Mouse (Mus musculus): ENCODE data around the gene Tnfrsf1a. TPM values are rescaled to one million over a fixed set of nuclear protein-coding genes. Genes with fewer than 3 reads are reported as not detected.

Gene Tnfrsf1a
- 32.6 and 49.5 TPM in 2 replicates for polyA plus RNA-seq (2015; fragmentation: Nextera tagmentation; extraction: Ambion mirVana)

DNA sequence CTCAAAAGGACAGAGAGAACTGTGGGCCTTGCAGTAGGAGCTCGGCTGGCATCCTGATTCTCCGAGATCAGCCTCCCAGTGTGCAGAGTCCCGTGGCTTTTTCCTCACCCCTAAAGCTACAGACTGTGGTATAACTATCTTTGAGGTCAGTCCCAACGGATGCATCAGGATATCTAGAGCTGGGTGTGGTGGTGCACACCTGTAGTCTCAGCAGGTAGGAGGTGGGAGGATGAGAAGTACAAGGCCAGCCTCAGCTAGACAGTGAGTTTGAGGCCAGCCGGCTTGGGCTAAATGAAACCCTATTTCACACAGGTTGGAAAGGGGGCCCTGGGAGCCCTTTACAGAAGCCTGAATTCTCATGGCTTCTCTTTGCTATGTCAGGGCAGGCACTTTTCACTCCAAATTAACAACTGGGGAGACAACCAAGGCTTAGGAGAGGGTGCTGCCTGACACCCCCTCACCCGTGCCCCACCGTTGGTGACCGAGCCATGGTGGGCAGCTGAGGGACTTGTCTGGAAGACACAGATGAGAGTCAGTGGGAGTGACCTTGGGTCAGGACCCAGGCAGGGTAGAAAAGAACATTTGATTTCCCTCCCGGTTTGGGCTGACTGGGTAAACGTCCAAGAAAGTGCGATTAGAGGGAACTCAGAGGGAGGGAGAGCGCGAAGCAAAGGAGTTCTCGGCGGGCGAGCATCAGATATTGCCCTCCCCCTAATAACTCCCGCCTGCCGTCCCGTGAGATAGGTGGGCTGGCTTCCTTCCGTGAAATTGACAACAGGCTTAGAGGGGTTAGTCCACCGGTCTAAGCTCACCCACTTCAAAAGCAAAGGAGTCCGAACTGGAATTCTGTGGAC is at the start of gene Tnfrsf1a:
Gene Tnfrsf1a (plus strand): TSS at position 642 of the 854 bp plus-strand sequence.

GRCm38 (mm10) chr6:125313546-125314230 is 35.5 kb upstream of the Tnfrsf1a start, which contains the start of gene Ltbr:
TSS of gene Ltbr (minus strand) at chr6:125313885.

DNA sequence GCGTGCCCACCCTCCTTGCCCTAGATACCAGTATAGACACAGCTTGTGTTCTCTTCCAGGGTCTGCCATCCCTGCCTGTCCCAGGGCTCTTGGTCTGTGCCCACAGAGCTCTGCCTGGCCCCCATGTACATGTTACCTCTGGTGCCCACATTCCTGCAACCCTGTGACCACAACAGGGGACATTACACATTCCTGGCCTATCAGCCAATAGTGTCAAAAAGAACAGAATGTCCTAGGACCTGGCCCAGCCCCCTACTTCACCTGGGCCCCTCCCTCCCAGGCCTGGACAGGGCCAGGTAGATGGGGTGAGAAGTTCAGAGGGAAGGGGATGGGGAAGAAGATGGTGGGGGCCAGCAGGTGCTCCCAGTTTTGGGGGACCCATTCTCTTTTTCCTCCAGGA is 28.8 kb upstream of the Tnfrsf1a start, which contains the start of gene Scnn1a:
Gene Scnn1a (plus strand): TSS at position 337 of the 400 bp plus-strand sequence.

GRCm38 (mm10) chr6:125380372-125381360 is 31.5 kb downstream of the Tnfrsf1a start, which contains the start of gene Plekhg6:
TSS of gene Plekhg6 (minus strand) at chr6:125380793.

Other genes starting within 250 kb of the Tnfrsf1a start
- 28.0 and 28.3 TPM in 2 replicates for gene Nop2, start 217.5 kb upstream of the Tnfrsf1a start, polyA plus RNA-seq (2015; fragmentation: Nextera tagmentation; extraction: Ambion mirVana)
- gene Iffo1, start 204.1 kb upstream of the Tnfrsf1a start, polyA plus RNA-seq (2015; fragmentation: Nextera tagmentation; extraction: Ambion mirVana), result 79.7 and 90.1 TPM in 2 replicates
- 6,738 and 7,144 TPM in 2 replicates for gene Gapdh, start 182.9 kb upstream of the Tnfrsf1a start, polyA plus RNA-seq (2015; fragmentation: Nextera tagmentation; extraction: Ambion mirVana)
- 23.9 and 24.4 TPM in 2 replicates for gene Ncapd2, start 157.7 kb upstream of the Tnfrsf1a start, polyA plus RNA-seq (2015; fragmentation: Nextera tagmentation; extraction: Ambion mirVana)
- 437 and 459 TPM in 2 replicates for gene Mrpl51, start 157.6 kb upstream of the Tnfrsf1a start, polyA plus RNA-seq (2015; fragmentation: Nextera tagmentation; extraction: Ambion mirVana)
- 4.6 and 5.5 TPM in 2 replicates for gene Vamp1, start 133.8 kb upstream of the Tnfrsf1a start, polyA plus RNA-seq (2015; fragmentation: Nextera tagmentation; extraction: Ambion mirVana)
- 3.9 and 5.1 TPM in 2 replicates for gene Tapbpl, start 117.5 kb upstream of the Tnfrsf1a start, polyA plus RNA-seq (2015; fragmentation: Nextera tagmentation; extraction: Ambion mirVana)
- gene Cd27, start 112.4 kb upstream of the Tnfrsf1a start, polyA plus RNA-seq (2015; fragmentation: Nextera tagmentation; extraction: Ambion mirVana), result 3.2 and 5.3 TPM in 2 replicates
- gene Tuba3a, start 63.3 kb upstream of the Tnfrsf1a start, polyA plus RNA-seq (2015; fragmentation: Nextera tagmentation; extraction: Ambion mirVana), result not detected in 2 replicates
- 32.5 and 39.7 TPM in 2 replicates for gene Ltbr, start 35.5 kb upstream of the Tnfrsf1a start, polyA plus RNA-seq (2015; fragmentation: Nextera tagmentation; extraction: Ambion mirVana)
- 0.17 and 0.40 TPM in 2 replicates for gene Scnn1a, start 28.7 kb upstream of the Tnfrsf1a start, polyA plus RNA-seq (2015; fragmentation: Nextera tagmentation; extraction: Ambion mirVana)
- 0.13 TPM in 2 replicates for gene Plekhg6, start 31.4 kb downstream of the Tnfrsf1a start, polyA plus RNA-seq (2015; fragmentation: Nextera tagmentation; extraction: Ambion mirVana)
- gene Cd9, start 145.4 kb downstream of the Tnfrsf1a start, polyA plus RNA-seq (2015; fragmentation: Nextera tagmentation; extraction: Ambion mirVana), result 101 and 122 TPM in 2 replicates
- 9.9 and 13.9 TPM in 2 replicates for gene Vwf, start 197.4 kb downstream of the Tnfrsf1a start, polyA plus RNA-seq (2015; fragmentation: Nextera tagmentation; extraction: Ambion mirVana)

Measured in skeletal muscle tissue, postnatal 0 days (tissue).